In genomic region chr1:45755902-45756301, GRCm38 (mm10) we compare ENCODE assay signal across 23 mouse cellular contexts. TPM values are rescaled to one million over a fixed set of nuclear protein-coding genes. Genes with fewer than 3 reads are reported as not detected.
A peak's percentile ranks its signal among the peaks of the same experiment; 100 is the strongest.
DNase-seq lines count a peak whose midpoint lies in the region; ATAC-seq and TF ChIP-seq lines count a peak whose summit lies in the region.
"Had no signal": no experiment of that assay in that cellular context is flagged by ENCODE, and none has a peak within 500 bp of the region (broad histone marks: within the 10 kb centered on the region; RNA-seq: fewer than 3 reads in every experiment).

No protein-coding gene starts in this region.

- peak; percentile 8; the same call in 1 of the 2 replicates for ATAC-seq in heart, embryonic 13.5 days (ENCODE audit: extremely low read depth, insufficient number of reproducible peaks, low FRiP score, low TSS enrichment)
- ATAC-seq in liver, embryonic 12.5 days = peak; percentile 58; the same call in 1 of the 2 replicates
- ATAC-seq in stomach, embryonic 14.5 days (ENCODE audit: insufficient number of reproducible peaks, insufficient read depth, low FRiP score, low read depth) = no peak
- ATAC-seq: forebrain, embryonic 16.5 days had no signal

- TF ChIP-seq CTCF in embryonic fibroblast, embryonic 13.5 days (IDR thresholded peaks at IDR 0.05; ENCODE audit: borderline replicate concordance, insufficient read depth, low read length) = no peak

- peak overlapping the region; percentile 63 for H3K27ac ChIP-seq in heart, embryonic 13.5 days (replicated peaks)
- H3K27ac ChIP-seq in liver, embryonic 12.5 days = no peak overlapping the region
- H3K27ac ChIP-seq in embryonic fibroblast, embryonic 13.5 days (ENCODE audit: insufficient read depth, low read length) = peak overlapping the region; percentile 100
- peak overlapping the region; percentile 45; the same call in 1 of the 2 replicates for H3K27ac ChIP-seq in stomach, embryonic 14.5 days (ENCODE audit: low read length)
- H3K27ac ChIP-seq: hindbrain, embryonic 15.5 days; layer of hippocampus, adult 2 months; liver, embryonic 14.5 days; macrophage; midbrain, embryonic 10.5 days had no signal

- H3K27me3 ChIP-seq in heart, embryonic 13.5 days (replicated peaks) = no peaks in the 10 kb centered on the region
- no peaks in the 10 kb centered on the region for H3K27me3 ChIP-seq in liver, embryonic 12.5 days (replicated peaks)
- H3K27me3 ChIP-seq in stomach, embryonic 14.5 days (ENCODE audit: control insufficient read depth, insufficient read depth, low read length) = no peaks in the 10 kb centered on the region
- H3K27me3 ChIP-seq: CH12.LX; hindbrain, embryonic 15.5 days had no signal

- H3K36me3 ChIP-seq in heart, embryonic 13.5 days = no peaks in the 10 kb centered on the region
- H3K36me3 ChIP-seq in liver, embryonic 12.5 days = no peaks in the 10 kb centered on the region
- H3K36me3 ChIP-seq in stomach, embryonic 14.5 days (ENCODE audit: control insufficient read depth, insufficient read depth, low read length) = no peaks in the 10 kb centered on the region
- H3K36me3 ChIP-seq: hindbrain, embryonic 15.5 days; midbrain, embryonic 10.5 days had no signal

- no peak overlapping the region for H3K4me3 ChIP-seq in heart, embryonic 13.5 days
- H3K4me3 ChIP-seq in liver, embryonic 12.5 days = no peak overlapping the region
- H3K4me3 ChIP-seq in embryonic fibroblast, embryonic 13.5 days (ENCODE audit: insufficient read depth, low read length) = no peak overlapping the region
- no peak overlapping the region for H3K4me3 ChIP-seq in stomach, embryonic 14.5 days (ENCODE audit: low read depth, low read length)
- H3K4me3 ChIP-seq: hindbrain, embryonic 15.5 days; layer of hippocampus, adult 2 months; midbrain, embryonic 10.5 days had no signal

- H3K4me2 ChIP-seq in heart, embryonic 13.5 days = no peak overlapping the region
- no peak overlapping the region for H3K4me2 ChIP-seq in liver, embryonic 12.5 days
- H3K4me2 ChIP-seq in stomach, embryonic 14.5 days (replicated peaks; ENCODE audit: low read depth, low read length) = no peak overlapping the region
- H3K4me2 ChIP-seq: hindbrain, embryonic 15.5 days had no signal

- no peaks in the 10 kb centered on the region for H3K9me3 ChIP-seq in heart, embryonic 13.5 days
- no peaks in the 10 kb centered on the region for H3K9me3 ChIP-seq in liver, embryonic 12.5 days (replicated peaks)
- no peaks in the 10 kb centered on the region for H3K9me3 ChIP-seq in stomach, embryonic 14.5 days (ENCODE audit: control insufficient read depth, low read depth, low read length)
- H3K9me3 ChIP-seq: hindbrain, embryonic 15.5 days; midbrain, embryonic 10.5 days had no signal

- no peak for TF ChIP-seq POLR2A in embryonic fibroblast, embryonic 13.5 days (IDR thresholded peaks at IDR 0.05; ENCODE audit: low read depth, low read length)

- H3K9ac ChIP-seq in heart, embryonic 13.5 days = no peak overlapping the region
- no peak overlapping the region for H3K9ac ChIP-seq in liver, embryonic 12.5 days
- no peak overlapping the region for H3K9ac ChIP-seq in stomach, embryonic 14.5 days (replicated peaks; ENCODE audit: low read depth, low read length)
- H3K9ac ChIP-seq: hindbrain, embryonic 15.5 days; liver, embryonic 14.5 days had no signal

- no peak for DNase-seq in heart, adult 18-20 months
- no peak for DNase-seq in liver
- DNase-seq in gastrocnemius, postnatal 25 days = no peak
- DNase-seq in cerebellum, postnatal 36 days = no peak
- DNase-seq: adrenal gland, postnatal 36 days; cerebellum, adult 11-12 months; cerebellum, postnatal 25 days; heart, postnatal 4 days; kidney, adult 18-20 months; kidney, postnatal 10 days; right cerebral cortex, postnatal 25 days; thymus, postnatal 14 days had no signal

- H3K4me1 ChIP-seq in heart, embryonic 13.5 days = peaks cover 10% of the 10 kb centered on the region
- H3K4me1 ChIP-seq in liver, embryonic 12.5 days = peaks cover 23% of the 10 kb centered on the region
- H3K4me1 ChIP-seq in embryonic fibroblast, embryonic 13.5 days (ENCODE audit: control insufficient read depth, insufficient read depth, low read length) = peaks cover 8% of the 10 kb centered on the region; the same call in 1 of the 2 replicates
- H3K4me1 ChIP-seq in stomach, embryonic 14.5 days (ENCODE audit: control insufficient read depth, insufficient read depth, low read length) = peaks cover 8% of the 10 kb centered on the region; the same call in 1 of the 2 replicates
- H3K4me1 ChIP-seq: hindbrain, embryonic 15.5 days had no signal

RNA-seq across cellular contexts. Expression of gene Wdr75, which starts 39.1 kb away (rescaled TPM):
- polyA plus RNA-seq in heart, embryonic 13.5 days (2015; fragmentation: Nextera tagmentation; extraction: Ambion mirVana) = 39.2 and 45.4 TPM in 2 replicates
- total RNA-seq in heart, adult 18-20 months (2021) = 10 to 100 TPM; 17.3 to 17.7 TPM
- polyA plus RNA-seq in liver, embryonic 12.5 days (2016; fragmentation: Nextera tagmentation; extraction: Ambion mirVana) = 62.8 and 66.6 TPM in 2 replicates
- 127 and 146 TPM in 2 replicates for polyA plus RNA-seq in embryonic fibroblast, embryonic 13.5 days (2011; ENCODE audit: insufficient read length, low read depth, missing spikeins)
- polyA plus RNA-seq in stomach, embryonic 14.5 days (2014; fragmentation: Nextera tagmentation; extraction: Ambion mirVana) = 78.7 and 88.6 TPM in 2 replicates
- total RNA-seq in gastrocnemius, postnatal 25 days (2021) = 10 to 100 TPM; 11.3 to 16.0 TPM
